ENCODE assay signal across 7 mouse cellular contexts in the genomic region with DNA sequence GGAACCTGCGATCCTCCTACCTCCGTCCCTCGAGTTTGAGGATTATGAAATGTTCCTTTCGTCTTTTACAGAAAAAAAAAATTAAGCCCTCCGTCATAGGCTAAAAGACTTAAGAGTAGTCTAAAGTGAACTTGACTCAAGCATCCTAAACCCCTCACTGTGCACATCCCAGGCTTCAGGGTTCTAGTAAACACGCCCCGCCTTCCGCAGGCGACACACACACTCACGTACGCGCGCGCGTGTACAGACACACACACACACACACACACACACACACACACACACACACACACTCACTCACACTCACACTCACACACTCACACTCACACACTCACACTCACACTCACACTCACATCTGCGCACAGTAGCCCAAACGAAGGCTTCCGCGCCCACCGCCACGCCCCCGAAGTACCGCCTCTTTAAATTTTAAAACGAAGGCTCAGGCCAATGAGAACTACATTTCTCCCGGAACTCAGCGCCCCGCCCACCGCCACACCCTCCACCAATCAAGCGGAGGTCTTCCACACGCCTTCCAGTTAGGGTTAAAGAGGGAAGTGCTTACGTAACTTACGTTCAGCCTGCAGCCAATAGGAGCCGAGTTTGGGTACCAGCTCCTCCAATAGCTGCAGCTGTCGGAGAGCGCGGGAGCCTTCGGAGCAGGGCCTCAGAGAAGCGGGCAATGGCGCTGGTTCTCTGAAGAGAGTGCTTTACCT. TPM values are rescaled to one million over a fixed set of nuclear protein-coding genes. Genes with fewer than 3 reads are reported as not detected.
DNase-seq lines count a peak whose midpoint lies in the region; ATAC-seq lines count a peak whose summit lies in the region.

A gene (plus strand): TSS at position 619 of the 713 bp plus-strand sequence.

- intact Hi-C loops in gastrocnemius, postnatal 36 days (cut with DNase I), result loop anchor here (5.0 kb wide), 1 partner anchor 68 kb away; no protein-coding TSS in a partner anchor
- intact Hi-C loops in left cerebral cortex, postnatal 25 days (cut with DNase I), result loop anchor here (5.0 kb wide), 1 partner anchor 58 kb away; a partner anchor contains a TSS

- no peaks in the 10 kb centered on the region for H3K36me3 ChIP-seq in intestine, embryonic 15.5 days
- H3K36me3 ChIP-seq in midbrain, embryonic 10.5 days, result peaks cover 19% of the 10 kb centered on the region

- peaks cover 16% of the 10 kb centered on the region for H3K4me1 ChIP-seq in intestine, embryonic 15.5 days (replicated peaks)
- H3K4me1 ChIP-seq in midbrain, embryonic 10.5 days, result peaks cover 43% of the 10 kb centered on the region

- ATAC-seq in intestine, embryonic 15.5 days, result peak; percentile 100

- peak within 1 kb of the TSS; percentile 83 for H3K9ac ChIP-seq in intestine, embryonic 15.5 days

- no peaks in the 10 kb centered on the region for H3K27me3 ChIP-seq in intestine, embryonic 15.5 days (replicated peaks)
- no peaks in the 10 kb centered on the region for H3K27me3 ChIP-seq in midbrain, embryonic 10.5 days (ENCODE audit: low read depth, poor library complexity, severe bottlenecking)

- H3K9me3 ChIP-seq in intestine, embryonic 15.5 days, result no peaks in the 10 kb centered on the region
- H3K9me3 ChIP-seq in midbrain, embryonic 10.5 days (replicated peaks), result no peaks in the 10 kb centered on the region

- peak within 1 kb of the TSS; percentile 90 for H3K4me2 ChIP-seq in intestine, embryonic 15.5 days (replicated peaks)

- DNase-seq in adrenal gland, adult 2 months, result peak; percentile 97
- DNase-seq in embryo, embryonic 11.5 days (ENCODE audit: low read depth, low spot score), result peak; percentile 95
- peak; percentile 90 to 94 for DNase-seq in gastrocnemius, postnatal 36 days
- peak; percentile 93 to 99 for DNase-seq in left cerebral cortex, postnatal 25 days (ENCODE audit: low spot score in 2 of 2)
- DNase-seq in midbrain, embryonic 10.5 days (ENCODE audit: low spot score), result peak; percentile 98
- peak; percentile 94 for DNase-seq in right cerebral cortex, postnatal 4 days

- H3K4me3 ChIP-seq in intestine, embryonic 15.5 days (replicated peaks), result peak within 1 kb of the TSS; percentile 86
- H3K4me3 ChIP-seq in midbrain, embryonic 10.5 days, result peak within 1 kb of the TSS; percentile 100

- under 1% methylated on average over 39 of the region's 39 CpGs for WGBS in intestine, embryonic 15.5 days
- WGBS in midbrain, embryonic 10.5 days, result under 1% methylated on average over 39 of the region's 39 CpGs

- H3K27ac ChIP-seq in intestine, embryonic 15.5 days, result peak within 1 kb of the TSS; percentile 18; the same call in 1 of the 2 replicates
- peak within 1 kb of the TSS; percentile 94 for H3K27ac ChIP-seq in midbrain, embryonic 10.5 days (replicated peaks)

RNA-seq across cellular contexts. Expression of the gene that starts here (rescaled TPM):
- under 1 TPM; 0.10 to 0.17 TPM for total RNA-seq in adrenal gland, adult 2 months (2021)
- polyA plus RNA-seq in adrenal gland, adult 2 months (2012; rRNA removed), result 0.18 and 0.25 TPM in 2 replicates
- total RNA-seq in gastrocnemius, postnatal 36 days (2021), result under 1 TPM; 0.12 to 0.20 TPM
- 8.9 and 9.2 TPM in 2 replicates for polyA plus RNA-seq in intestine, embryonic 15.5 days (2015; fragmentation: Nextera tagmentation; extraction: Ambion mirVana)
- under 1 TPM in 1 of 2 experiments, not detected in 1; 0.11 TPM for total RNA-seq in left cerebral cortex, postnatal 25 days (2021)
- 14.4 and 15.4 TPM in 2 replicates for polyA plus RNA-seq in midbrain, embryonic 10.5 days (2016; fragmentation: Nextera tagmentation; extraction: Ambion mirVana)

Comparison
In these comparisons a context has a peak if more than half of its experiments do, and no peak if none do; other contexts are left out.
1. Peak in every context shown above with its lines: DNase-seq, ATAC-seq, H3K4me3 ChIP-seq and H3K27ac ChIP-seq.
2. Peak in DNase-seq in adrenal gland, adult 2 months; RNA of the gene not detected or under 1 TPM.
3. Peak in DNase-seq in gastrocnemius, postnatal 36 days; RNA of the gene not detected or under 1 TPM.
4. Peak in DNase-seq in left cerebral cortex, postnatal 25 days; RNA of the gene not detected or under 1 TPM.